Mouse (Mus musculus): Measurements from ENCODE around the gene Capn13. TPM values are rescaled to one million over a fixed set of nuclear protein-coding genes. Genes with fewer than 3 reads are reported as not detected.
"Not testable (repeated sequence)": the region's sequence is repeated elsewhere in the genome, so short reads cannot be mapped to it uniquely, and the experiment has no call there.

Gene Capn13
- polyA plus RNA-seq, 1 experiment from 2014 or later: not detected

DNA sequence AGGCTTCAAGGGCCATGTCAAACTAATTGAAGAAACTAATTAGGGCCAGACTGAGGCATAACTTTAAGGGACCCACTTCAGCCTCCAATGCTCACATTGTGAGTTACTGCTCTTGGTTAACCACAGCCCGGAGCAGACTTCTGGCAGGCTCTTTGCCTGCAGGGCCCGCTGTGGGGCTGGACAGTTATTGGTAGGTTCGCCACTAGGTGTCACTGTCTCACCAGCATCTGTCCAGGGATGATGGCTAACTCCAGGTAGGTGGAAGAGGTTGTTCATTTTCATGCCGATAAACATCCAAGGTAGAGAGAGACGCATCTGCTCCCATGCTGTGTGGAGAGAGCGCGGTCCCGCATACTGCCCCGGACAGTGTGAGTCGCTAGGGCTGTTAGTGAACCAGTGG is 98.6 kb downstream of the Capn13 start:
- DNase-seq (ENCODE audit: low spot score): peak; percentile 67
- peak; percentile 65 for ATAC-seq (replicated peaks; ENCODE audit: low FRiP score)
- Histone ChIP-seq H3K27ac (ENCODE audit: low read depth, low read length) (no peak overlapping the region), H3K36me3 (ENCODE audit: control insufficient read depth, insufficient read depth, low read length) (no peaks in the 10 kb centered on the region), H3K4me3 (ENCODE audit: low read depth, low read length) (no peak overlapping the region), H3K4me2 (no peak overlapping the region), H3K9ac (ENCODE audit: low read depth, low read length) (no peak overlapping the region), H3K4me1 (replicated peaks; ENCODE audit: control insufficient read depth, insufficient read depth, low read length) (no peaks in the 10 kb centered on the region; the same call in 1 of the 2 replicates), H3K27me3 (replicated peaks; ENCODE audit: control insufficient read depth, insufficient read depth, low read length) (peaks cover 5% of the 10 kb centered on the region; the same call in 1 of the 2 replicates), H3K9me3 (ENCODE audit: control insufficient read depth, low read length) (no peaks in the 10 kb centered on the region)
- 6% methylated on average over 10 of the region's 10 CpGs for WGBS

DNA sequence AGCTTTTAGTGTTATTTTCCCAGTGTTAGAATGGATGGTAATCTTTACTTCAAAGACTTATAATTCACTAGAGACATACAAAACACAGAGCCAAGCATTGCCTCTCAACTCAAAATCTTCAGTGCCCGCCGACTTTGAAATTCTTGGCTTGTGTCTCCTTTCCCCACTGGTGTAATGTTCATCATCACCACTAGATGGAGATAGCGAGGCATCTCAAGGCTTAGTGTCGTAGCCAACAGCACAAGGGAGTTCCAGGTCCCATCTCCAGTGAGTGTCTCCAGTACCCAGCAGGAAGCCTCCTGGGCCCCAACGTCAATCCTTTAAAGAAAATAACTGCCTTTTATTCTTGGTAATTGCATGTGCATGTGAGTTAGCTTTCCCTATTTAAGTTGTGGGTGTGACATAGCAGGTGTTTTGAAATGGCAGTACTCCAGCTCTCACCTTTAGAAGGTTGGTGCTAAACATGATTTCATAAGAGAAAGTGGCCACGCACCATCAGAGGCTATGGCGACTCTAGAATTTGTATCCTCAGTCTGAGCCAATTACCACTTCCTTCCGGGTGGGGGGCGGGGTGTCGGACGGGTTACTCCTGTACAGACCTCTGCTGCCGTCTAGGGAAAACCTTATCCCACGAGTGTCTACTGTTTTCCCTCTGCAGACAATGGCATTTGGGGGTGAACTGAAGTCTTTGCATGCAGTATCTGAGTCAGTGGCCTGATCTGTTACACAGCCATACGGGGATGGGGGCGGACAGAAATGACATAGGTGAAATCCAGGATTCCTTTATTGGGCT is 99.2 kb downstream of the Capn13 start:
- no peak overlapping the region; the same call in 1 of the 2 replicates for H3K4me2 ChIP-seq
- H3K4me3 ChIP-seq (ENCODE audit: low read depth, low read length): no peak overlapping the region
- H3K9ac ChIP-seq (ENCODE audit: low read depth, low read length): no peak overlapping the region
- H3K4me1 ChIP-seq (replicated peaks; ENCODE audit: control insufficient read depth, insufficient read depth, low read length): no peaks in the 10 kb centered on the region; the same call in 1 of the 2 replicates
- DNase-seq (ENCODE audit: low spot score) (peak; percentile 47), ATAC-seq (replicated peaks; ENCODE audit: low FRiP score) (peak; percentile 38; the same call in 1 of the 2 replicates)
- no peaks in the 10 kb centered on the region for H3K36me3 ChIP-seq (ENCODE audit: control insufficient read depth, insufficient read depth, low read length)
- H3K9me3 ChIP-seq (ENCODE audit: control insufficient read depth, low read length): no peaks in the 10 kb centered on the region
- 28% methylated on average over 15 of the region's 15 CpGs for WGBS
- peaks cover 5% of the 10 kb centered on the region; the same call in 1 of the 2 replicates for H3K27me3 ChIP-seq (replicated peaks; ENCODE audit: control insufficient read depth, insufficient read depth, low read length)
- H3K27ac ChIP-seq (ENCODE audit: low read depth, low read length): no peak overlapping the region

DNA sequence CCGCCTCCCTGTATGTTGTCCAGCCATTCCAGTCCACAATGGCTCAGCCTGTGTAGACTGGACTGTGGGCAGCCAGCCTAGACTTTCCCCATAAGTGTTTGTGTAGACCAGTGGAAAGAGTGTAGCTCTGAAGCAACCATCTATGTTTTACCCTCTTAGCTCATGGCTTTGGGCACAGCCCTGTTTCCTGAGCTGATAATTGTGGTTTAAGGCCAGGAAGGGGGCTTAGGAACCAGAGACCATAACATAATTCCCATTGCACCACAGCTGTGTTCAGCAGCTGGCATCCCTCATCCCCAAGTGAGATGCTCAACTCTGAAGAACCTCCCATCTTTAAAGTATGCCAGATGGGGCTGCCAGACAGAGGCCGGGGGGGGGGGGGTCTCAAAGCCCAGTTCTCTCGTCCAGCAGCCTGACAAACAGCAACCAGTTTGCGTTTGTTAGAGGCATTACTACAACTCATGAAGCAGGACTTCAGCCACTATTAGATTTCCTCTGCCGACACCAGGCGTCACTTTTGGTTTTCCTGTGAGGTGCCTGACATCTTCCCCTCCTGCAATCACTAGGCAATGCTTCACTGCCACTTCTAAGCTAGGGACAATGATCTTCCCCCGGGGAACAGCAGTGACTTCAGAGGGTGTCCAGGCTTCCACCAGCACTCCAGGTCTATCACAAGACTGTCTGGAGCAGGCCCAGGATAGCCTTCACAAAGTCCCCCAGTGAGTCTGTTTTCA is 100.4 kb downstream of the Capn13 start:
- no peak for ATAC-seq (replicated peaks; ENCODE audit: low FRiP score)
- no peaks in the 10 kb centered on the region for H3K9me3 ChIP-seq (ENCODE audit: control insufficient read depth, low read length)
- no peaks in the 10 kb centered on the region; the same call in 1 of the 2 replicates for H3K4me1 ChIP-seq (replicated peaks; ENCODE audit: control insufficient read depth, insufficient read depth, low read length)
- no peak overlapping the region for H3K4me2 ChIP-seq
- 50% methylated on average over 7 of the region's 7 CpGs for WGBS
- H3K9ac ChIP-seq (ENCODE audit: low read depth, low read length): no peak overlapping the region
- no peak for DNase-seq (ENCODE audit: low spot score)
- H3K27me3 ChIP-seq (replicated peaks; ENCODE audit: control insufficient read depth, insufficient read depth, low read length): peaks cover 5% of the 10 kb centered on the region; the same call in 1 of the 2 replicates
- no peaks in the 10 kb centered on the region for H3K36me3 ChIP-seq (ENCODE audit: control insufficient read depth, insufficient read depth, low read length)
- no peak overlapping the region for H3K4me3 ChIP-seq (ENCODE audit: low read depth, low read length)
- H3K27ac ChIP-seq (ENCODE audit: low read depth, low read length): no peak overlapping the region

DNA sequence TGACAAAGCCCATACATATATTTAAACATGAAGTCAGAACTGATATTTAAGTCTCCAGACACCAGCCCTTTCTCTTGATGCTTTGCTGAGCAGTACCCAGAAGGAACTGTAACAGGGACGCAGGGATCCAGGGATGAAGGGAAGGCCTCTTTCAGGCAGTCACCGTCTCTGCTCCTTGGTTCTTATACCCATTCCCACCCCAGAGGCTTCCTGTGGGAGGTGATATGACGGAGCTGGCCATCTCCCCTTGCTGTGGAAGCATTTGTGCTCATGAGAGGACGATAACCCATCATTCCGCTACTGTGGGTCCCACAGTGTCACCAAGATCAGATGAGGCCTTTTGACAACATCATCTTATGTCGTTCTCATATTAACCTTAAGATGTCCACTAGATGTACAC is 101.7 kb downstream of the Capn13 start:
- 78% methylated on average over 6 of the region's 6 CpGs for WGBS

DNA sequence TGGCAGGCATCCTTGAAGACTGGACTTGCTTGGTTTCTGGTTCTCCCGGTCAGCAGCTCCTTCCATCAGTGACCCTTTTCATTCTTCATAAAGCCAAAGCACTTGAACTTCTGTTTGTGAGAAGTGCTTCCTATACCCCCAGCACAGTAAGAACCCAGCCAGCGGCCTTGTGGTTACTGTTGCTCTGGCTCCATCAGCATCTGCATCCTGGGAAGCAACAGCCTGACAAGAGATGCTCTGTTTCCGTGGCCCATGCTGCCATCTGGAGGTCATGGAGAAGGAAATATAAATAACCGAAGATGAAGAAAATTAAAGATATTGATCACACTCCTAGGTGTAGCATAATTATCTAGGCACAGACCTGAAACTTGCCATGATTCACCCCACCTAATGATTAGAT is 103.8 kb downstream of the Capn13 start:
- Histone ChIP-seq H3K4me3 (ENCODE audit: low read depth, low read length) (no peak overlapping the region), H3K9ac (ENCODE audit: low read depth, low read length) (no peak overlapping the region), H3K27ac (ENCODE audit: low read depth, low read length) (no peak overlapping the region), H3K9me3 (ENCODE audit: control insufficient read depth, low read length) (no peaks in the 10 kb centered on the region), H3K36me3 (ENCODE audit: control insufficient read depth, insufficient read depth, low read length) (no peaks in the 10 kb centered on the region), H3K4me2 (no peak overlapping the region), H3K4me1 (replicated peaks; ENCODE audit: control insufficient read depth, insufficient read depth, low read length) (no peaks in the 10 kb centered on the region; the same call in 1 of the 2 replicates), H3K27me3 (replicated peaks; ENCODE audit: control insufficient read depth, insufficient read depth, low read length) (no peaks in the 10 kb centered on the region; the same call in 1 of the 2 replicates)
- ATAC-seq (replicated peaks; ENCODE audit: low FRiP score) (no peak), DNase-seq (ENCODE audit: low spot score) (peak; percentile 36)
- WGBS: 38% methylated on average over 4 of the region's 4 CpGs

More for the DNA sequence above, 101.7 kb downstream of the Capn13 start:
- Histone ChIP-seq H3K4me3 (ENCODE audit: low read depth, low read length) (no peak overlapping the region), H3K9me3 (ENCODE audit: control insufficient read depth, low read length) (no peaks in the 10 kb centered on the region), H3K9ac (ENCODE audit: low read depth, low read length) (no peak overlapping the region), H3K27ac (ENCODE audit: low read depth, low read length) (no peak overlapping the region), H3K4me2 (no peak overlapping the region), H3K4me1 (replicated peaks; ENCODE audit: control insufficient read depth, insufficient read depth, low read length) (no peaks in the 10 kb centered on the region; the same call in 1 of the 2 replicates), H3K36me3 (ENCODE audit: control insufficient read depth, insufficient read depth, low read length) (no peaks in the 10 kb centered on the region), H3K27me3 (replicated peaks; ENCODE audit: control insufficient read depth, insufficient read depth, low read length) (peaks cover 5% of the 10 kb centered on the region; the same call in 1 of the 2 replicates)
- ATAC-seq (replicated peaks; ENCODE audit: low FRiP score) (no peak), DNase-seq (ENCODE audit: low spot score) (no peak)

DNA sequence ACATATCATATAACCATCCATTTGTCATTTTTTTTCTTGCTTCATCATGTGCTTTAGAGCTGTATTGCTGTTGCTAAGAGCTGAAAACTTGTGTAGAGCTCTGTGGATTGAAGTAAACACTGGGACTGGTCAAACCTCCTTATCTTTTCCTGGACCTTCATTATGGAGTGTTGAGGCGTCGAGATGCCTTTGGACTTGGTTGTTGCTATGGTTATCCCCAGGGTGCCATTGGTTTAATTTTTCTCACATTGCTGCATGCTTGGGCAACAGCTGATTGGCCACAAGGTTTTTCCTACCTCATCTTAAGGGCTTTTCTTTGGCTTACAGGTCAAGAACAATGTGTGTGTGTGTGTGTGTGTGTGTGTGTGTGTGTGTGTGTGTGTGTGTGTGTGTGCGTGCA is 107.4 kb downstream of the Capn13 start:
- Histone ChIP-seq H3K27ac (ENCODE audit: low read depth, low read length) (no peak overlapping the region), H3K36me3 (ENCODE audit: control insufficient read depth, insufficient read depth, low read length) (no peaks in the 10 kb centered on the region), H3K9me3 (ENCODE audit: control insufficient read depth, low read length) (no peaks in the 10 kb centered on the region), H3K27me3 (replicated peaks; ENCODE audit: control insufficient read depth, insufficient read depth, low read length) (no peaks in the 10 kb centered on the region; the same call in 1 of the 2 replicates), H3K4me3 (ENCODE audit: low read depth, low read length) (no peak overlapping the region), H3K4me2 (no peak overlapping the region), H3K9ac (ENCODE audit: low read depth, low read length) (no peak overlapping the region), H3K4me1 (replicated peaks; ENCODE audit: control insufficient read depth, insufficient read depth, low read length) (no peaks in the 10 kb centered on the region)
- DNase-seq (ENCODE audit: low spot score): no peak
- 79% methylated on average over 3 of the region's 3 CpGs for WGBS
- ATAC-seq (replicated peaks; ENCODE audit: low FRiP score): no peak

DNA sequence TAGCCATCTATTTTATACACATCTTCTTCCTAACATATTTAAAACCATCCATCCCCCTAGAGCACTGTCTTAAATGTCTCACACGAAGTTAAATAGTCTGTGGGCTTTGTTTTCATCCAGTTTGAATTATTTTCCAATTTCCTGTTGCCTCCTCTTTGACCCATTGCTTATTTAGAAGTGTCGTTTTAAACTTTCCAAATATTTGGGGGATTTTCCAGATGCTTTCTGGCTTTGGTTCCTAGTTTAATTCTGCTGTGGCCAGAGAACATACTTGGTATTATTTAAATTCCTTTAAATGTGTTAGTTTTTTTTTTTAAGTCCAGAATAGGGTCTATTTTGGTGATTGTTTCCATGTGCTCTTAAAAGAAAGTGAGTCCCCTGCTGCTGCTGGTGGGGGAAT is 116.4 kb downstream of the Capn13 start:
- WGBS: 45% methylated on average over 2 of the region's 2 CpGs
- Histone ChIP-seq H3K27me3 (replicated peaks; ENCODE audit: control insufficient read depth, insufficient read depth, low read length) (no peaks in the 10 kb centered on the region; the same call in 1 of the 2 replicates), H3K9me3 (ENCODE audit: control insufficient read depth, low read length) (no peaks in the 10 kb centered on the region), H3K27ac (ENCODE audit: low read depth, low read length) (no peak overlapping the region), H3K4me1 (replicated peaks; ENCODE audit: control insufficient read depth, insufficient read depth, low read length) (no peaks in the 10 kb centered on the region), H3K9ac (ENCODE audit: low read depth, low read length) (no peak overlapping the region), H3K4me3 (ENCODE audit: low read depth, low read length) (no peak overlapping the region), H3K4me2 (no peak overlapping the region), H3K36me3 (ENCODE audit: control insufficient read depth, insufficient read depth, low read length) (no peaks in the 10 kb centered on the region)
- DNase-seq (ENCODE audit: low spot score) (no peak), ATAC-seq (replicated peaks; ENCODE audit: low FRiP score) (no peak)

DNA sequence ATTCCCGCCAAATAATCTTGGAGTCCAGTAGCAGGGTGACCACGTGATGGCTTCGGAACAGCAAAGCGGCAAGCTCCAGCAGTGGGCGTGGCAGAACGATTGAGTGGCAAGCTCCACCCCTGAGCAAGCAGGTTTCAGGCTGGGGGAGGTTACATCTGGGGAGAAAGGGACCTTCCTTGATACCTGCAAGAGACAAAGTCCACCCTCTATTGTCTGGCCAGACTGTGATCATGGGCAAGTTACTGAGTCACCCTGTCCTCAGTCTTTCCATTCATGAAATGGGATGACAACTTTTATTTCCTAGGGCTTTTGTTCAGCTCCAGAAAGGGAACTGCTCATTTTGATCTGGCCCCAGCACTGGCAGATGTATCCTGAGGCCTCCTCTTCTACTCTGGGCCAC is 118.0 kb downstream of the Capn13 start:
- ATAC-seq (replicated peaks; ENCODE audit: low FRiP score): not testable (repeated sequence)
- 30% methylated on average over 6 of the region's 6 CpGs for WGBS

More for the DNA sequence above, 118.0 kb downstream of the Capn13 start:
- not testable (repeated sequence) for H3K27ac ChIP-seq (ENCODE audit: low read depth, low read length); H3K9me3 ChIP-seq (ENCODE audit: control insufficient read depth, low read length); H3K36me3 ChIP-seq (ENCODE audit: control insufficient read depth, insufficient read depth, low read length); H3K9ac ChIP-seq (ENCODE audit: low read depth, low read length); DNase-seq (ENCODE audit: low spot score); H3K27me3 ChIP-seq (replicated peaks; ENCODE audit: control insufficient read depth, insufficient read depth, low read length); H3K4me3 ChIP-seq (ENCODE audit: low read depth, low read length); H3K4me2 ChIP-seq; H3K4me1 ChIP-seq (replicated peaks; ENCODE audit: control insufficient read depth, insufficient read depth, low read length)
